Mouse (Mus musculus): ENCODE measurements around the gene Ccne1. TPM values are rescaled to one million over a fixed set of nuclear protein-coding genes. Genes with fewer than 3 reads are reported as not detected.

Gene Ccne1
- total and polyA plus RNA-seq, 2 experiments from 2014 or later, result 11.5 to 20.6 TPM

- TF ChIP-seq CTCF (IDR thresholded peaks at IDR 0.05; ENCODE audit: low read depth), result no peak
- ATAC-seq, result no peak
- no peak for DNase-seq (ENCODE audit: low spot score)
- whole genome bisulfite sequencing, result 86% methylated on average over 2 of the region's 2 CpGs
- Histone ChIP-seq H3K9ac (replicated peaks; ENCODE audit: low read length) (no peak overlapping the region), H3K27me3 (ENCODE audit: insufficient read depth, low read length) (no peaks in the 10 kb centered on the region), H3K36me3 (ENCODE audit: insufficient read depth, low read length) (no peaks in the 10 kb centered on the region), H3K4me3 (ENCODE audit: low read length) (no peak overlapping the region), H3K4me1 (ENCODE audit: insufficient read depth, low read length) (0 out of 2 replicates have a peak, but pooled peaks cover 3% of the 10 kb centered on the region), H3K9me3 (ENCODE audit: low read length) (no peaks in the 10 kb centered on the region), H3K27ac (no peak overlapping the region), H3K4me2 (ENCODE audit: low read depth, low read length) (no peak overlapping the region)
Measured at GRCm38 (mm10) chr7:38055996-38056395, 51.3 kb downstream of the Ccne1 start.

- no peak for ATAC-seq
- no peak for DNase-seq (ENCODE audit: low spot score)
- no peak for TF ChIP-seq CTCF (IDR thresholded peaks at IDR 0.05; ENCODE audit: low read depth)
Measured at GRCm38 (mm10) chr7:38054246-38054645, 53.1 kb downstream of the Ccne1 start.

More at GRCm38 (mm10) chr7:38054246-38054645, 53.1 kb downstream of the Ccne1 start:
- no peak overlapping the region for H3K4me2 ChIP-seq (ENCODE audit: low read depth, low read length)
- H3K4me1 ChIP-seq (ENCODE audit: insufficient read depth, low read length), result no peaks in the 10 kb centered on the region
- H3K27ac ChIP-seq, result no peak overlapping the region
- H3K27me3 ChIP-seq (ENCODE audit: insufficient read depth, low read length), result no peaks in the 10 kb centered on the region
- H3K9ac ChIP-seq (replicated peaks; ENCODE audit: low read length), result no peak overlapping the region
- 74% methylated on average over 9 of the region's 9 CpGs for whole genome bisulfite sequencing
- H3K4me3 ChIP-seq (ENCODE audit: low read length), result no peak overlapping the region
- H3K9me3 ChIP-seq (ENCODE audit: low read length), result no peaks in the 10 kb centered on the region
- no peaks in the 10 kb centered on the region for H3K36me3 ChIP-seq (ENCODE audit: insufficient read depth, low read length)

Other genes with a start within 250 kb of the Ccne1 start
- gene Uri1, start 84.0 kb downstream of the Ccne1 start, total RNA-seq (2014; rRNA removed), result 28.0 and 29.1 TPM in 2 replicates
- 37.2 and 38.3 TPM in 2 replicates for gene Uri1, start 84.0 kb downstream of the Ccne1 start, polyA plus RNA-seq (2015; fragmentation: Nextera tagmentation; extraction: Ambion mirVana)
- 34.9 and 35.8 TPM in 2 replicates for gene 1600014C10Rik, start 75.7 kb upstream of the Ccne1 start, total RNA-seq (2014; rRNA removed)
- 25.6 and 26.1 TPM in 2 replicates for gene 1600014C10Rik, start 75.7 kb upstream of the Ccne1 start, polyA plus RNA-seq (2015; fragmentation: Nextera tagmentation; extraction: Ambion mirVana)
- 1.2 and 2.0 TPM in 2 replicates for gene Plekhf1, start 120.5 kb upstream of the Ccne1 start, total RNA-seq (2014; rRNA removed)
- 0.84 and 0.97 TPM in 2 replicates for gene Plekhf1, start 120.5 kb upstream of the Ccne1 start, polyA plus RNA-seq (2015; fragmentation: Nextera tagmentation; extraction: Ambion mirVana)
- 56.2 and 64.6 TPM in 2 replicates for gene Pop4, start 163.9 kb upstream of the Ccne1 start, total RNA-seq (2014; rRNA removed)
- 71.0 and 72.4 TPM in 2 replicates for gene Pop4, start 163.9 kb upstream of the Ccne1 start, polyA plus RNA-seq (2015; fragmentation: Nextera tagmentation; extraction: Ambion mirVana)